16 mouse cellular contexts compared by ENCODE assay signal in genomic region chr12:3776015-3776414, GRCm38 (mm10).
"Had no signal": no experiment of that assay in that cellular context is flagged by ENCODE, and none has a peak within 500 bp of the region (broad histone marks: within the 10 kb centered on the region; RNA-seq: fewer than 3 reads in every experiment).

No protein-coding gene starts in this region.

- H3K4me2 ChIP-seq: liver, embryonic 12.5 days; lung, embryonic 14.5 days; midbrain, embryonic 11.5 days; midbrain, embryonic 15.5 days; neural tube, embryonic 13.5 days had no signal

- H3K27me3 ChIP-seq: liver, embryonic 12.5 days; midbrain, embryonic 15.5 days; neural tube, embryonic 13.5 days had no signal

- H3K9ac ChIP-seq: liver, embryonic 12.5 days; lung, embryonic 14.5 days; midbrain, embryonic 15.5 days; neural tube, embryonic 13.5 days had no signal

- DNase-seq: kidney, adult 18-20 months; kidney, postnatal 10 days; kidney, postnatal 4 days; lung, embryonic 14.5 days; lung, postnatal 10 days; lung, postnatal 4 days; retina, postnatal 1 day; right cerebral cortex, postnatal 4 days; thymus, postnatal 4 days had no signal

- H3K36me3 ChIP-seq: midbrain, embryonic 15.5 days had no signal

- H3K4me3 ChIP-seq: layer of hippocampus, adult 2 months; limb, embryonic 10.5 days; liver, embryonic 12.5 days; midbrain, embryonic 15.5 days; neural tube, embryonic 13.5 days had no signal

- H3K9me3 ChIP-seq: limb, embryonic 10.5 days; liver, embryonic 12.5 days; midbrain, embryonic 15.5 days; neural tube, embryonic 13.5 days had no signal

- ATAC-seq: liver, embryonic 12.5 days; midbrain, embryonic 15.5 days had no signal

- H3K27ac ChIP-seq: layer of hippocampus, adult 2 months; limb, embryonic 10.5 days; liver, embryonic 12.5 days; midbrain, embryonic 15.5 days; neural tube, embryonic 13.5 days; stomach, postnatal 0 days had no signal
